Mouse (Mus musculus) cerebellum, postnatal 36 days (tissue): ENCODE results near the gene Efl1.
"Not testable (repeated sequence)": the region's sequence is repeated elsewhere in the genome, so short reads cannot be mapped to it uniquely, and the experiment has no call there.

Experiments used
- DNase-seq, 2 experiments: peaks; one replicate each; pipeline ENCODE4 v3.0.0; 2021 to 2022; ENCODE audit warnings: mixed read lengths in 2 of 2

The Efl1 gene

DNA sequence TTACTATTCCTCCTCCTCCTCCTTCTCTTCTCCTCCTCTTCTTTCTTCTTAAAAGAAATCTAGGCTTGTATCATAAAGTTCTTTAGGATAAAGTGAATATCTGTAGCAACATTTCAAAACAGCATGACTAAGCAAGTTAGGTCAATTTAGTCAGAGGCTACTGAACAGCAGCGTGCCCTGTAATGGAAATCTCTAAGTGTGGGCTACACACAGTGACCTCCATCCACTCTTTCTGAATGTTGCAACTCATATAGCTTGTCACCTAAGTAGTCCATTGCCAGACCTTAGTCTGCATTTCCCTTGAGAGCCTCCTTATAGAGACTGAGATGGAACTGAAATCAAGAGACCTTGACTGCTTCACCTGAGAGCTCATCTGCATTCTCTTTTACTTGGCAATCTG is 116.5 kb downstream of the Efl1 start:
- DNase-seq = no peak

DNA sequence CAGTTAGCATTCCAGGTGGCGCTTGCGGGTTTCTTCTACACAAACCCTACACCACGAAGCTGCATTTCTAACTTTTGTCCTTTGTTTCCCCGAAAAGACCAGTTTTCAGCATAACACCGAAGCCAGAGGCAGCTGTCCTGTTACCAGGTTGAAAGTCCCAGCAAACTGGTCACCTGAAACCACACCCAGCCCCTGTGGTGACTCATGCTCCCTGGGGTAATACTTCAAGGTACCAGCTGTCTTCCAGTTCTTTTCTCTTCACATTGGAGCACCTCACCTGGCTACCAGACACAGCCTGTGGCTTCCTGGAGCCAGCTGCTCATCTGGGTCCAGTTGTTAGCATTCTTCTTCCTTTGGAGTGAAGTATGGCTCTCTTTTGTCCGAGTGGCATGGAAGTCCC is 118.2 kb downstream of the Efl1 start:
- DNase-seq = no peak

DNA sequence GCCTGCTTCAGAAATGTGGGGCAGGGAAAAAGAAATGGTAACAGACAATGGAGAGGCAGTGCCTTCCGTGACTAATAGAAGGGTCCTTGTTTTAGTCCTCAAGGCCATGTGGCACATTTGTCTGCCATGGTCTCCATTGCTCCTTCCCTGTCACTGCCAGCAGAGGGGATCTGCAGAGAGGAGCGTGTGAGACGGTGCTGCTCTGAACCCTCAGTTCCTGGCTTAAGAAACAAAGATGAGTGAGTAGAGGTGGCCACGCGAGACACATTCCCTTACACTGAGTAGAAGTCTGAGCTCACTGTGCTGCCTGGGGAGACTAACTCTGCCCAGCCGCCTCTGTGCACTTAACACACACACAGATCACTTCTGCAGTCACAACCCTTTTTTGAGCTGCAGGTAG is 121.8 kb downstream of the Efl1 start:
- no peak for DNase-seq

DNA sequence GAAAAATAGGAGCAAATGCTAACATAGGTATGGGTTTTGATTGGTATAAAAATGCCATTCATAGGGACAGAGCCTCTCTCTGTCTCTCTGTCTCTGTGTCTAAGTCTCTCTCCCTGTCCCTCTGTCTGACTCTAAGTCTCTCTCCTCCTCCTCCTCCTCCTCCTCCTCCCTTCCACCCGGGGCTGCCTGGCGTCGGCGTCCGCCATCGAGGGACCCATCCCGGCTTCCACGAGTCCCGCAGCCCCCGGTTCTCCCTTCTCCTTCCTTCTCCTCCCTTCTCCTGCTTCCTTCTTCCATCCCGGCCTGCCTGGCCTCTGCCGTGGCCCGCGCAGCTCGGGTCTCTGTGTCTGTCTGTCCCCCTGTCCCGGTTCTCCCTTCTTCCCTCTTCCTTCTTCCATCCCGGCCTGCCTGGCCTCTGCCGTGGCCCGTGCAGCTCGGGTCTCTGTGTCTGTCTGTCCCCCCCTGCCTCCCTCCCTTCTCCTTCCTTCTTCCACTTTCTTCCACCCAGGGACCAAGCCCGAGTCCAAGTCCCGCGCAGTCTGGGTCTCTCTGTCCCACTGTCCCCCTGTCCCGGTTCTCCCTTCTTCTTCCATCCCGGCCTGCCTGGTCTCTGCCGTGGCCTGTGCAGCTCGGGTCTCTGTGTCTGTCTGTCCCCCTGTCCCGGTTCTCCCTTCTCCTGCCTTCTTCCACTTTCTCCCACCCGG is 122.7 kb downstream of the Efl1 start:
- not testable (repeated sequence) for DNase-seq

DNA sequence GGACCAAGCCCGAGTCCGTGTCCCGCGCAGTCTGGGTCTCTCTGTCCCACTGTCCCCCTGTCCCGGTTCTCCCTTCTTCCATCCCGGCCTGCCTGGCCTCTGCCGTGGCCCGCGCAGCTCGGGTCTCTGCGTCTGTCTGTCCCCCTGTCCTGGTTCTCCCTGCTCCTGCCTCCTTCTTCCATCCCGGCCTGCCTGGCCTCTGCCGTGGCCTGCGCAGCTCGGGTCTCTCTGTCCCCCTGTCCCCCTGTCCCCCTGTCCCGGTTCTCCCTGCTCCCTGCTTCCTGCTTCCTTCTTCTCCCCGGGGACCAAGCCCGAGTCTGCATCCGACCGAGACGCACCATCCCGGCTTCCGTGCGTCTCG is 123.2 kb downstream of the Efl1 start:
- DNase-seq = not testable (repeated sequence)

DNA sequence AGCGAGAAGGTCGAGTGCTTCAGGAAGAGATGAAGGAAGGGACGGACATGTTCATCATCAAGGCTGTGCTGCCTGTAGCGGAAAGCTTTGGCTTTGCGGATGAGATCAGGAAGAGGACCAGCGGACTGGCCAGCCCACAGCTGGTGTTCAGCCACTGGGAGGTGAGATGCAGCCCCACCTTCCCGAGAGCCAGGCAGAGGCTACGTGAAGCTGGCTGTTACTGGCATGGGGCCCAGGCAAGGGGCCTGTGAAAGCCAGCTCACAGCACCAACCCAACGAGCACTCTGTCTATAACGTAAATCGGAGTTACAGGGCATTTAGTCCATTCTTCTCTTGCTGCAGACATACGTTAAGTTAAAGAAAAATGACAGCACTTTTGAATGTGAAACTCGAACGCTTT is 124.1 kb downstream of the Efl1 start:
- no peak for DNase-seq

DNA sequence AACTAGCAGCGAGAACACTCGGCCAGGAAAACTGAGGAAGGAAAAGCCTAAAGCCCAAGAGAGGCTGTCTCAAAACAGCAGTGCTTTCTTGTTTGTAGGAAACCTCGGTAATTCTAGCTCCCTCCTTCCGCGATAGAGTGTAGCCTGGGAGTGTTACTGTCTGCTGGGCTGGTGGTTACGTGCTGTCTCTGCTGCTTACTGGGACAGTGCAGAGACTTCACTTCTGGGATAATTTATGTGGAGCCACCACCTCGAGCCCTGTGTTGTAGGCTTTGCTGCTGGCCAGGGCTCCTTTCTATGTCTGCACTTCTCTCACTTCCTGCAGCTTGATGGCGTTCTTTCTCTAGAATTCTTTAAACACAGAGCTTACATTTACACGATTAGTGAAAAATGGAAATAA is 124.7 kb downstream of the Efl1 start:
- DNase-seq = no peak

DNA sequence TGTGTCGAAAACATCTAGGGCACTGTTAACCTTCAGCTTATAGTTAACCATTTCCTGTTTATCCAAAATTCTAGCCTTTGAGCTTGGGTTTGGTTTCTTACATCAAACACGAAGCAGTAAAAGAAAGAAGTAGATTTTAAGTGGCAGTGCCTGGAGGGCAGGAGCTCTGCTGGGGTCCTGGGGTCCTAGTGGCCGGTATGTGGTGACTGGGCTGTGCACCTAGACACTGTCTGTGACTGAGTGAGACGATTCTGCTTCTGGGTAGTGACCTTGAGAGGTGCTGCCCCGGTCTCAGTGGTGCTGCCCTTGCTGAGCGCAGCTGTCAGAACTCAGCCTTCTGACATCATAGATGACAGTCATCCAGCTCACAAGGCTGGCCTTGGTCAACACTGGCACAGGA is 125.5 kb downstream of the Efl1 start:
- DNase-seq = no peak

DNA sequence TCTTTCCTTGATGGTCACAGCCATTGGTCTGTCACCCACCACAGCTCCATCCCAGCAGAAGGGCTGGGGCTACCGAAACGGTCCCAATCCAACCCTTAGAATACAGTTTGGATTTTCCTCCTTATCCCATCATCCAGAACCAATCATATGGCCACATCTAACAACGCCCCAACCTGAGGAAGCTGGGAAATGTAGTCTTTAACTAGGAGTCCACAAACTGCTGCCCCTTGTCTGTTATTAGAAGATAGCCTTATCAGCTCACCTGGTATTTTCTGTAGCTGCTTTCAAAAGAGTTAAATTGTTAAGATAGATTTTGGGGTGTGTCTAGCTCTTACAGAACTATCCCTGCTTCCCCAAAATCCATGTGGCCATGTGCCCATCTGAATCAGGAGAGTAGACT is 126.7 kb downstream of the Efl1 start:
- no peak for DNase-seq

DNA sequence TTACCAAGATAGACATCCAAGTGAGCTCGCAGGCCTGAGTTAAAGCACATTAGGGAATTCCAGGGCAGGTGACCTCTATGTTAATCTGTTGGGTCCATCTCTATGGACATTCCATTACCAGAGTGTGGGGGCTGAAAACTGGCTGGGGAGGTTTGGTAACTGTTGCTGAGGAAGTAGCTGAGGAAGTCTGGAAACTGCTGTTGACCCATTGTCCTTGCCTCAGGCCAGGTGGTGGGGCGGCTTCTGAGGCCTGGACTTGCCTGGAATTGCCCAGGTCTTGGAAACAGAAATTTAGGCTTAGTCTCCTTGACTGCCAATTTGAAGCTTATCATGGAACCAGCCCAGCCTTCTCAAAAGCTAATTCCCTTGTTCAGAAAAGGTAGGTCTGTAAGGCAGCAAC is 134.7 kb downstream of the Efl1 start:
- no peak for DNase-seq

DNA sequence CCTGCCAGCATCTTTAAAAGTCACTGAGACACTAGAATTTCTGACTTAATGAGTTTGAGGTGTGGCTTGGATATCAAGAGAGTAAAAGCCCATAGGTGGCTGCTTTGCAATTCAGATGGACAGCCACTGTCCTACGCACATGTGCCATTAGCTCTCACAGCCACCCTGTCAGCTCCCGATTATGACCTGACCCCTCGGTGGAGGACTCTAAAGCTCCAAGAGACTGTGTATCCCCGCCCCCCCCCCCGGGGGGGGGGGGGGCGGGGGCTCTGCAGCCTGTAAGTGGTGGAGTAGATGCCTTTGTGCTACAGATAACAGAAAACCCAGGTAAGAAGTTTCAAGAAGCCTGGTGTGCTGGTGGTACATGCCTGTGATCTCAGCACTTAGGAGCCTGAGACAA is 135.3 kb downstream of the Efl1 start:
- DNase-seq = no peak

DNA sequence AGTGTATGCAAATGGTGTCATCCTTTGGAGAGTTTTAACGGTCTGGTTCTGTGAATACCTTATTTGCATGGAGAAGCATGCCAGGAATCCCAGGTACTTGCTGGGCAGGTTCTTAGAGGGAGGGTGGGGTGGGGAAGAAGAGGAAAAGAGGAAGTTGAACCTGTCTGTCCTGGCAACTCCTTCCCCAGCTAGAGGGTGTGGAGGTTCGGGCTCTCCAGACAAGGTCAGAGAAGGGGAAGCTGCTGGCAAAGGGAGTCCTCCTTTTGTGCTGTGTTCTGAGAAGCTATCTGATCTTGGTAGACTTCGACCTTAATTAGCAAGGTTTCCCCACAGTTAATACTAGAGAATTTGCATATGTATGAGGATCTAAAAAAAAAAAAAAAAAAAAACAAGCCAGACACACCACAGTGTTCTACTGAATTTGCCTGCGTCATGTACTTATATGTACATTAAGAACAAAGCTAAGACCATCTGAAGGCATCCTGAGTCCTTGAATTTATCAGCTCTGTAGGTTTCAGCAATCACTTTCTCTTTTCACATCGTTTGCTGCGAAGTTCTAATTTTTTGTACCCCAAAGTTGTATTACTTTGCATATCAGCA is 137.0 kb downstream of the Efl1 start:
- no peak for DNase-seq

DNA sequence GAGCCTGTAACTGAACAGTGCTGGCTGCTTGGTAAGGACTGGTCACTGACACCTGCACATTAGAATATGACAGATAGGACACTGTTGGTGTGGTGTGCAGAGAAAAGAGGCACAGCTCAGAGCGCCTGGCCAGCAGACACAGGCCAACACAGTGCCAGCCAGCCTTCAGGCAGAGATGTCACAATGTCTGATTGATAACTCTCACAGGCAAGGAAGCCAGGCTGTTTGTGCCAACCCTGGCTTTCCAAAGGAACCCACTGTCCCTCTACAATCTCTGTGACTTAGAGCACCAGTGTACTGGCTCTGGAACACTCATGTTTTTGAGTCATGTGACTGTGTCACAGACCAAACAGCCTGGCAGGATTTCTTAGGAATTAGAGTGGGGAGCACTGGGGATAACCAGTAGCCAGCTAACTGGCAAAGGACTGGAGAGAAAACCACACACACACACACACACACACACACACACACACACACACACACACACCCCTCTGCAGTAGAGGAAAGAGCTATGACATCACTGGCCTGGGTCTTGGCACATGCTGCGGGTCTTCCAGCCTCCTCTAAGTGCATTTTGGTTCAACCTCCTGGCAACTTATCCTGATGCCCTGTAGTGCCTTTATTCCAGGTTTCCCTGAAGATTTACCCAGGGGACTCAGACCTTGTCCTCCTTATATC is 137.7 kb downstream of the Efl1 start:
- no peak for DNase-seq

DNA sequence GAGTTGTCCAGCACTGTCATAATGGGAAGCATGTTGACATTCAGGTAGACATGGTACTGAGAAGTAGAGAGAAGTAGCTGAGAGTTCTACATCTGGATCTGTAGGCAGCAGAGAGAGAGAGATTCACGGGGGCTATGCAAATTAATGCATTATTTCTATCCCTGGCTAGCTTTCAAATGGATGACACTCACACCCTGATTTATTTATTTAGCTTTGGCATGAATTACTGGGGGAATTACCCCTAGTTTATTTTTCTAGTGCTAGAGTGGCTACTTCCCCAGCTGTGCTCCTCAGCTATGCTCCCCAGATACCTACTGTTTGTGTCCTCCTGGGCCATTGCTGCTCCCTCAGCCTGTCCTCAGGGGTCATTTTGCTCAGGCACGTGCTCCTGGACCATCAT is 144.2 kb downstream of the Efl1 start:
- no peak for DNase-seq

DNA sequence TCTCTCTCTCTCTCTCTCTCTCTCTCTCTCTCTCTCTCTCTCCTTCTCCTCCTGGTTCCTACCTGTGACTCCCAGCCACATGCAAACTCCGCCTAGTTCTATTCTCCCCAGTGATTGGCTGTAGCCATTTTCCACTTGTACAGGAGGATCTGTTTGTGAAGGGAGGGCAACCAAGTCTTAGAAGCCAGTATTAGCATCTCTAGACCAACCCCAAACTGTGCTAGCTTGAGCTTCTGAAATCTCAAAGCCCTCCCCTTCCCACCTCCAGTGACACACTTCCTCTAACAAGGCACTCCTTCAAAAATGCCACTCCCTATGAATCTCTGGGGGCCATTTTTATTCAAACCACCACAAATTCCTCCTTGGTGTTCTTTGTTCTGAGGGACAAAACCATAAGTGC is 144.7 kb downstream of the Efl1 start:
- DNase-seq = no peak

DNA sequence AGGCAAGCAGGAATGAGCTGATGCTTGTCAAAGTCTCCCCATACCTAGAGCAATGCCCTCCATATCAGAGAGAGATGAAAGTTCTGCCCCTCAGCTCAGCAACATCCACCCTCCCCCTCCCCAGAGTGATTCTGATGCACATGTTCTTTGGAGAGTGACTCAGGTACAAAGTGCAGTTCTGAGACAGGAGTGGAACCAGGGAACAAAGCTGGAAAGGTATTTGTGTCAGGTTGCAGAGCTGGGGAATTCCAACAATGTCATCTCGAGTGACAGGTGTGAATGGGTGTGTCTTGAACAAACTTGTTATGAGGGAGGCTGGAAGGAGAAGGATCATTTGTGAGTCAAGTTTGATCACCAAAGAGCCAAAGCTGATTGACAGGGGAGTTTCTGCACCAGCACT is 146.1 kb downstream of the Efl1 start:
- DNase-seq = no peak

DNA sequence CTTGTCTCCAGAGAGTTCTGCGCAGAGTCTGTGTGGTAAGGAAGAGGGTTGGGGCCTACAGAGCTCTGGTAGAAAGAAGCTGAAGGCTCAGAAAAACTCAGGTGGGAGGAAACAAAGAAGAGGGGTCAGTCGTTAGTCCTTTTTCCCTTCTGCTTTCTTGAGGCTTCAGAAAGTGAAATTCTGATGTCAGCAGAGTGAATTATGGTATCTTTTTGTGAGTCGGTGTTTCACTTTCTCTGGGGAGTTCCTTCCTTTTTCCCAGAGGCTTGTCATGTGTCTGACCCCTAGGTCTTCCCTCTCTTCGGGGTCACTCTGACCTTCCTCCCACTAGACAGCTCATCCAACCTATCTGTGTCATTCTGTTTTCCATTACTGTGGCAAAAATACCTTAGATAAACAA is 153.8 kb downstream of the Efl1 start:
- DNase-seq = no peak

DNA sequence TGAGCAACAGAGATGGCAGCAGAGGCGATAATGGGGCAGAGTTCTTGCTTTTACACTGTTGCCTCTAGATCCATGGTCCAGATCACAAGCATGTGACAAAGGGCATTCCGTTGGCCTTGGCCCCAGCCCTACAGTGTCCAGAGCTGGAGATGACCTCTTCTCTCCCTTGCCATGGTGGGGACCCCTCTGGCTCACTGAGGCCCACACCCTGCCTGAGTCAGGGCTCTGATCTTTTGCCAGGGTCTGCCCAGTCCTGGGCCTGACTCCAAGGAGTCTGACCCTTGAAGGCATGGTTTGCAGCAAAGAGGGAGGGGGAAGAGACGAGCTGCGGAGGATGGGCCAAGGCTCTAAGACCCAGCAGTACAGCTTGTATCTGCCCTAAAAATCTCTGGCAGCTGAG is 159.8 kb downstream of the Efl1 start:
- DNase-seq = no peak

DNA sequence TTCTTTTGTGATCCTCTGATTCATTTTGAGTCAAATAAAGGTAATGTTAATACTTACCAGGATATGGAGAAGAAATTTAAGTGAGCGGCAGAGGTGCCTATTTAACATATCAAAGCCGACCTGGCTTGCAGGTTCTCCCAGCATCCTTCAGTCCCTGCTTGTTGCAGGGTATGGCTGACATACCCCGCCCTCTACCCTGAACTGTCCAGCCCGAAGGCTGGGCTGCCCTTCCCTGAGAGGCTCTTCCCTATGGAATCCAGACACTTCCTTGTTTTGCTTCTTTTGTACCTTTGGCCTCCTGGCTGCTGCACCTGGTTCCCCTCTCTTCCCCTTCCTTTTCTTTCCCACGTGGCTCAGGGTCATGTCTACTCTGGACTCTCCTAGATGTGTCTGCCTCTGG is 160.7 kb downstream of the Efl1 start:
- DNase-seq = no peak

DNA sequence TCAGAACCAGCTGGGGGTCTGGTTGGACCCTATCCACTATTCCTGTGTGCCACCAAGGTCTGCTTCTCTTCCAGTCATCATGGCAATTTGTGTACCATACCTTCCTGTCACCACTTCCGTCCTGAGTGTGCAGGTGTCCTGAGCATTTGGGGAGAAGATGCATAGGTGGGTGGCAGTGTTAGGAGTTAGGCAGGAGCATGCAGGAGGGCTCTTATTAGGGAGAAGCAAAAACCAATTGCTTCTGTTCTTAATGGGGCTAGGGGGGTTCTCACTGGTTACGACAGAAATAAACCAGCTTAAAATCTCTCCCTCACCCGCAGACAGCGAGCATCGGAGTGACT is 162.4 kb downstream of the Efl1 start:
- no peak for DNase-seq

DNA sequence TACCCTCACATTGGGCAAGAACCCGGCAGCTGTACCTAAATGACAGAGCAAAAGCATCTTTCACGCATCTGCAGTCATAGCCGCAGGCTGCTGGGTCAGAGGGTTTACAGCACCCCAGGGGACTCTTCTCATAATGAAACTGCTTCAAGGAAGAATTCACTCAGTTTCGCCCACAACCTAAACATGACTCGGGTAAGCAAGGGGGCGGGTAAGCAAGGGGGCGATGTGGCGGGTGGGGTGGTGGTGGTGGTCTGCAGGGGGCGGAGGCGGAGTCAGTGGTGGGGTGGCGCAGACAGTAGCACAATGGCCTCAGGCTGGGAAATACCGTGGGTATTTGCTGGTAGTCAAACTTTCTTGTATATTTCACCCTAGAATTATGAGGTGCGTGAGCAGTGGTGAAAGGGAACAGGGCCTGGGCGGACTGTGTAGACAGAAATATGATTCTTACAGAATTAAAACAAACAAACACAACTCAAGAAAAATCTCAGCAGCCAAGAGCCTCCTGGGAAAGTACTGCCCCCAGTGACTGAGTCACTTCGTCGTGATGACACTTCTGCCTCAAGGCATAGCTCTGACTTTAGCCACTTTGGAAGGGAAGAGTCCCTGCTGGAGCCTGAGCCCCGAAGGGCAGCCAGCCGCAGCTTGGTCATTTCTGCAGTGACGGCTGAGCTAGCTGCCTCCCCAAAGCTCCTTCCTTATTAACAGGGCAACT is 162.9 kb downstream of the Efl1 start:
- no peak for DNase-seq

DNA sequence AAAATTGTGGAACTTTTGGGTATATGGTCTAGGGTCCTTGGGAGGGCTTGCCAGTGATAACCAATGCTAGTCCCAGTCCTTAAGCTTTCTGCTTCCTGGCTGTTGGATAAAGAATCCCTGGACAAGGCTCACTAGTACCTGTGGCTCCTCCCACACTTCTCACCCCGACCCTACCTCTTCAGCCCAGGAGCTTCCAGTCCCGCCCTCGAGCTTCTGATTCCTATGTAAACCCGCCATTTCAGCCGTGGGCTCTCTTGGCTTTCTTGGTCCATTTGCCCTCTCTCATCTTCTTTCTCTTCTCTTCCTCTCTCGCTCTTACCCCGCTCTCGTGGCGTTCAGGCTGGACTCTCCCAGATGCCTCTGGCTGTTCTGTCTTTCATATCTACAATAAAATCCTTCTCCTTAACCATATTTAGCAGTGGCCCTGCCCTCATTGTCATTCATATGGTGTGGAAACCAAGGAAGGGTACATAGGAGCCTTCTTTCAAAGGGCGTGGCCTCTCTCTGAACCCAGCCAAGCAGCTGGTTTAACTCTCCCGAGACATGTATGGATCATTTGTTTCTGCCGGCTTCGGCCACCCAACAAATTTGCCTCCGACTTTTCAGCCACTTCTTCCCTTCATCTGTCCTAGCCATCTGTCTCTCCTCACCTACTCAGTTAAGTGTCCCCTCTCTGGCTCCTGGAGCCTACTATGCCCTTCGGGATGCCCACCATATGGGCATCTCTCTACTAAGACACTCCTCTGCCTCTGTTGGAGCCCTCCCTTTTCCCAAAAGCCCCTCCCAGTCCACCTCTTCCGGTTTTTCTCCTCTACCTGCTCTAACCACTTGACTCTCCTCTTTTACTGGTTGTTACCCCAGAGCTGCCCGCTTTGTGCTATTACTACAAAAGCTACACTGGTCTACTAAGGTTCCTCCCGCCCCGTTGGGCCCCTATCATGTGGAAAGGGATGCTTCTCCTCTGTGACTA is 164.1 kb downstream of the Efl1 start:
- no peak for DNase-seq

DNA sequence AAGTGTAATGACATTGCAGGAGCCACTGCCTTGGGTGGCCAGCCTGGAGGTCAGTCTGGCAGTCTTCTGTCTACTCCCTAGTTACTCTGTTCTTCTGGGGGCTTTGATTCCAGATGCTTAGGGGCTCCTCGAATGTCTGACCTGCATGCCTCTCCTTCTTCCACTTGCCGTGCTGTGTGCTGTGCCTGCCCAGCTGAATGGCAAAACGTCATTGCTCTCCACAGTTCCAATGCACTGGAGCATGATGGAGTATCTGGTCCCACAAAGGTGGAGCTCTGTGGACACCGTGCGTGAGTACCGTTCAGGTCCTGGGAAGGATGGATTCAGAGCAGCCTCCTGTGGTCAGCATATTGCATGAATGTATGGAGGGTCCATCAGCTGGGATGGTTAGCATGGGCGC is 171.1 kb downstream of the Efl1 start:
- no peak for DNase-seq
